Mouse (Mus musculus): ENCODE results near the gene Usp29. TPM values are rescaled to one million over a fixed set of nuclear protein-coding genes. Genes with fewer than 3 reads are reported as not detected.

Usp29 gene
- polyA plus RNA-seq, 1 experiment from 2014 or later: 14.4 TPM

- Histone ChIP-seq H3K4me1 (replicated peaks; ENCODE audit: control insufficient read depth, insufficient read depth, low read length) (peaks cover 4% of the 10 kb centered on the region; the same call in 1 of the 2 replicates), H3K27me3 (ENCODE audit: control insufficient read depth, insufficient read depth, low read length) (no peaks in the 10 kb centered on the region), H3K4me2 (ENCODE audit: low read depth, low read length, severe bottlenecking) (no peak overlapping the region), H3K27ac (ENCODE audit: low read depth, low read length) (peak overlapping the region; percentile 41; the same call in 1 of the 2 replicates), H3K36me3 (ENCODE audit: control insufficient read depth, insufficient read depth, low read length) (no peaks in the 10 kb centered on the region), H3K9ac (ENCODE audit: low read length) (0 out of 2 replicates have a peak overlapping the region, but pooled peaks have one; percentile 20), H3K9me3 (ENCODE audit: control insufficient read depth, low read length) (no peaks in the 10 kb centered on the region), H3K4me3 (ENCODE audit: low read depth, low read length) (no peak overlapping the region)
- 25% methylated on average over 5 of the region's 5 CpGs for WGBS
- peak; percentile 64 for DNase-seq (ENCODE audit: low spot score)
- peak; percentile 87 for ATAC-seq (replicated peaks; ENCODE audit: low FRiP score)
Observed at GRCm38 (mm10) chr7:6835351-6835750, 105.0 kb downstream of the Usp29 start.

GRCm38 (mm10) chr7:6837297-6837925, 107.0 kb downstream of the Usp29 start:
- no peak for DNase-seq (ENCODE audit: low spot score)
- Histone ChIP-seq H3K4me2 (ENCODE audit: low read depth, low read length, severe bottlenecking) (no peak overlapping the region), H3K27me3 (ENCODE audit: control insufficient read depth, insufficient read depth, low read length) (no peaks in the 10 kb centered on the region), H3K36me3 (ENCODE audit: control insufficient read depth, insufficient read depth, low read length) (no peaks in the 10 kb centered on the region), H3K9ac (ENCODE audit: low read length) (no peak overlapping the region), H3K9me3 (ENCODE audit: control insufficient read depth, low read length) (no peaks in the 10 kb centered on the region), H3K4me1 (replicated peaks; ENCODE audit: control insufficient read depth, insufficient read depth, low read length) (peaks cover 4% of the 10 kb centered on the region; the same call in 1 of the 2 replicates), H3K4me3 (ENCODE audit: low read depth, low read length) (no peak overlapping the region), H3K27ac (ENCODE audit: low read depth, low read length) (no peak overlapping the region)
- WGBS: 77% methylated on average over 3 of the region's 3 CpGs
- ATAC-seq (replicated peaks; ENCODE audit: low FRiP score): no peak

- H3K9me3 ChIP-seq (ENCODE audit: control insufficient read depth, low read length): no peaks in the 10 kb centered on the region
- H3K4me3 ChIP-seq (ENCODE audit: low read depth, low read length): no peak overlapping the region
- no peak overlapping the region for H3K4me2 ChIP-seq (ENCODE audit: low read depth, low read length, severe bottlenecking)
- no peaks in the 10 kb centered on the region for H3K36me3 ChIP-seq (ENCODE audit: control insufficient read depth, insufficient read depth, low read length)
- no peak for DNase-seq (ENCODE audit: low spot score)
- no peaks in the 10 kb centered on the region for H3K27me3 ChIP-seq (ENCODE audit: control insufficient read depth, insufficient read depth, low read length)
- WGBS: 86% methylated on average over 9 of the region's 9 CpGs
- ATAC-seq (replicated peaks; ENCODE audit: low FRiP score): no peak
- H3K9ac ChIP-seq (ENCODE audit: low read length): no peak overlapping the region
- peaks cover 4% of the 10 kb centered on the region; the same call in 1 of the 2 replicates for H3K4me1 ChIP-seq (replicated peaks; ENCODE audit: control insufficient read depth, insufficient read depth, low read length)
- no peak overlapping the region for H3K27ac ChIP-seq (ENCODE audit: low read depth, low read length)
Observed at GRCm38 (mm10) chr7:6837926-6838554, 107.7 kb downstream of the Usp29 start.

GRCm38 (mm10) chr7:6840860-6841259, 110.5 kb downstream of the Usp29 start:
- ATAC-seq (replicated peaks; ENCODE audit: low FRiP score) (no peak), DNase-seq (ENCODE audit: low spot score) (no peak)
- H3K9ac ChIP-seq (ENCODE audit: low read length): no peak overlapping the region
- no peaks in the 10 kb centered on the region for H3K4me1 ChIP-seq (replicated peaks; ENCODE audit: control insufficient read depth, insufficient read depth, low read length)
- H3K27ac ChIP-seq (ENCODE audit: low read depth, low read length): no peak overlapping the region
- H3K4me2 ChIP-seq (ENCODE audit: low read depth, low read length, severe bottlenecking): no peak overlapping the region
- H3K36me3 ChIP-seq (ENCODE audit: control insufficient read depth, insufficient read depth, low read length): no peaks in the 10 kb centered on the region
- H3K4me3 ChIP-seq (ENCODE audit: low read depth, low read length): no peak overlapping the region
- WGBS: 91% methylated on average over 5 of the region's 5 CpGs
- H3K27me3 ChIP-seq (ENCODE audit: control insufficient read depth, insufficient read depth, low read length): no peaks in the 10 kb centered on the region
- no peaks in the 10 kb centered on the region for H3K9me3 ChIP-seq (ENCODE audit: control insufficient read depth, low read length)

- H3K9me3 ChIP-seq (ENCODE audit: control insufficient read depth, low read length): no peaks in the 10 kb centered on the region
- H3K36me3 ChIP-seq (ENCODE audit: control insufficient read depth, insufficient read depth, low read length): no peaks in the 10 kb centered on the region
- no peak overlapping the region for H3K4me3 ChIP-seq (ENCODE audit: low read depth, low read length)
- H3K4me2 ChIP-seq (ENCODE audit: low read depth, low read length, severe bottlenecking): no peak overlapping the region
- H3K27me3 ChIP-seq (ENCODE audit: control insufficient read depth, insufficient read depth, low read length): no peaks in the 10 kb centered on the region
- no peak overlapping the region for H3K9ac ChIP-seq (ENCODE audit: low read length)
- 95% methylated on average over 3 of the region's 3 CpGs for WGBS
- no peak for ATAC-seq (replicated peaks; ENCODE audit: low FRiP score)
- no peak overlapping the region for H3K27ac ChIP-seq (ENCODE audit: low read depth, low read length)
- peaks cover 6% of the 10 kb centered on the region; the same call in 1 of the 2 replicates for H3K4me1 ChIP-seq (replicated peaks; ENCODE audit: control insufficient read depth, insufficient read depth, low read length)
- DNase-seq (ENCODE audit: low spot score): no peak
Observed at GRCm38 (mm10) chr7:6849495-6849894, 119.1 kb downstream of the Usp29 start.

- DNase-seq (ENCODE audit: low spot score): no peak
- Histone ChIP-seq H3K27me3 (ENCODE audit: control insufficient read depth, insufficient read depth, low read length) (no peaks in the 10 kb centered on the region), H3K4me2 (ENCODE audit: low read depth, low read length, severe bottlenecking) (no peak overlapping the region), H3K4me1 (replicated peaks; ENCODE audit: control insufficient read depth, insufficient read depth, low read length) (peaks cover 6% of the 10 kb centered on the region; the same call in 1 of the 2 replicates), H3K4me3 (ENCODE audit: low read depth, low read length) (no peak overlapping the region), H3K27ac (ENCODE audit: low read depth, low read length) (no peak overlapping the region), H3K36me3 (ENCODE audit: control insufficient read depth, insufficient read depth, low read length) (no peaks in the 10 kb centered on the region), H3K9me3 (ENCODE audit: control insufficient read depth, low read length) (no peaks in the 10 kb centered on the region), H3K9ac (ENCODE audit: low read length) (no peak overlapping the region)
- ATAC-seq (replicated peaks; ENCODE audit: low FRiP score): no peak
- 88% methylated on average over 3 of the region's 3 CpGs for WGBS
Observed at GRCm38 (mm10) chr7:6850321-6850720, 119.9 kb downstream of the Usp29 start.

- Histone ChIP-seq H3K9ac (ENCODE audit: low read length) (no peak overlapping the region), H3K36me3 (ENCODE audit: control insufficient read depth, insufficient read depth, low read length) (no peaks in the 10 kb centered on the region), H3K27ac (ENCODE audit: low read depth, low read length) (no peak overlapping the region), H3K4me3 (ENCODE audit: low read depth, low read length) (no peak overlapping the region), H3K9me3 (ENCODE audit: control insufficient read depth, low read length) (no peaks in the 10 kb centered on the region), H3K4me1 (replicated peaks; ENCODE audit: control insufficient read depth, insufficient read depth, low read length) (peaks cover 6% of the 10 kb centered on the region; the same call in 1 of the 2 replicates), H3K27me3 (ENCODE audit: control insufficient read depth, insufficient read depth, low read length) (no peaks in the 10 kb centered on the region), H3K4me2 (ENCODE audit: low read depth, low read length, severe bottlenecking) (no peak overlapping the region)
- DNase-seq (ENCODE audit: low spot score): no peak
- ATAC-seq (replicated peaks; ENCODE audit: low FRiP score): 0 out of 2 replicates have a peak, but pooled peaks have one; percentile 24
- WGBS: 74% methylated on average over 6 of the region's 6 CpGs
Observed at GRCm38 (mm10) chr7:6851256-6851655, 120.9 kb downstream of the Usp29 start.

- no peak overlapping the region for H3K27ac ChIP-seq (ENCODE audit: low read depth, low read length)
- peaks cover 6% of the 10 kb centered on the region; the same call in 1 of the 2 replicates for H3K4me1 ChIP-seq (replicated peaks; ENCODE audit: control insufficient read depth, insufficient read depth, low read length)
- H3K4me2 ChIP-seq (ENCODE audit: low read depth, low read length, severe bottlenecking): no peak overlapping the region
- no peaks in the 10 kb centered on the region for H3K27me3 ChIP-seq (ENCODE audit: control insufficient read depth, insufficient read depth, low read length)
- DNase-seq (ENCODE audit: low spot score) (peak; percentile 71), ATAC-seq (replicated peaks; ENCODE audit: low FRiP score) (peak; percentile 93)
- H3K4me3 ChIP-seq (ENCODE audit: low read depth, low read length): no peak overlapping the region
- H3K36me3 ChIP-seq (ENCODE audit: control insufficient read depth, insufficient read depth, low read length): no peaks in the 10 kb centered on the region
- no peaks in the 10 kb centered on the region for H3K9me3 ChIP-seq (ENCODE audit: control insufficient read depth, low read length)
- 30% methylated on average over 5 of the region's 5 CpGs for WGBS
- no peak overlapping the region for H3K9ac ChIP-seq (ENCODE audit: low read length)
Observed at GRCm38 (mm10) chr7:6851717-6852503, 121.5 kb downstream of the Usp29 start.
